Comparison of ENCODE assay signal across 16 mouse cellular contexts in genomic region chr5:36778901-36779300, GRCm38 (mm10).
"Had no signal": no experiment of that assay in that cellular context is flagged by ENCODE, and none has a peak within 500 bp of the region (broad histone marks: within the 10 kb centered on the region; RNA-seq: fewer than 3 reads in every experiment).

No protein-coding gene starts in this region.

- H3K4me2 ChIP-seq: lung, embryonic 15.5 days; midbrain, embryonic 11.5 days; midbrain, embryonic 13.5 days; midbrain, embryonic 15.5 days; neural tube, embryonic 12.5 days; stomach, embryonic 15.5 days had no signal

- H3K4me3 ChIP-seq: lung, embryonic 15.5 days; midbrain, embryonic 13.5 days; midbrain, embryonic 15.5 days; neural tube, embryonic 12.5 days; stomach, embryonic 15.5 days had no signal

- H3K9ac ChIP-seq: liver, postnatal 0 days; lung, embryonic 15.5 days; midbrain, embryonic 13.5 days; midbrain, embryonic 15.5 days; neural tube, embryonic 12.5 days; stomach, embryonic 15.5 days had no signal

- H3K9me3 ChIP-seq: lung, embryonic 15.5 days; midbrain, embryonic 15.5 days; stomach, embryonic 15.5 days had no signal

- DNase-seq: liver, postnatal 0 days; lung, adult 2 months; lung, postnatal 14 days; lung, postnatal 36 days; right cerebral cortex, postnatal 14 days; thymus, adult 2 months; thymus, postnatal 25 days; thymus, postnatal 4 days had no signal

- ATAC-seq: liver, postnatal 0 days; lung, postnatal 0 days; midbrain, embryonic 13.5 days; midbrain, embryonic 15.5 days had no signal

- H3K27me3 ChIP-seq: lung, embryonic 15.5 days; midbrain, embryonic 13.5 days; midbrain, embryonic 15.5 days; neural tube, embryonic 12.5 days; stomach, embryonic 15.5 days had no signal

- H3K4me1 ChIP-seq: lung, embryonic 15.5 days; midbrain, embryonic 13.5 days; midbrain, embryonic 15.5 days; neural tube, embryonic 12.5 days; stomach, embryonic 15.5 days had no signal

- H3K27ac ChIP-seq: lung, embryonic 15.5 days; macrophage; midbrain, embryonic 13.5 days; midbrain, embryonic 15.5 days; neural tube, embryonic 12.5 days; stomach, embryonic 15.5 days had no signal

- H3K36me3 ChIP-seq: lung, embryonic 15.5 days; midbrain, embryonic 13.5 days; midbrain, embryonic 15.5 days; neural tube, embryonic 12.5 days; stomach, embryonic 15.5 days had no signal
